Mouse (Mus musculus) limb, embryonic 14.5 days (tissue): ENCODE results near the gene Bod1l. TPM values are rescaled to one million over a fixed set of nuclear protein-coding genes. Genes with fewer than 3 reads are reported as not detected.
A peak's percentile ranks its signal among the peaks of the same experiment; 100 is the strongest.

ENCODE experiments used
- ATAC-seq: fragments of 200-750 bp; cut with Nextera tagmentation; 2 replicates; pipeline ENCODE4 v1.8.0; 2017; ENCODE audit warnings: low read depth, moderate number of reproducible peaks, moderate TSS enrichment; ENCODE audit not compliant: low FRiP score
- DNase-seq: peaks from one replicate; pipeline ENCODE4 v3.0.0-alpha.2; 2015; ENCODE audit warnings: low spot score
- H3K27ac ChIP-seq: fragments of 300-500 bp; sonication (generic); replicated peaks from 2 replicates; pipeline ENCODE4 v1.5.1; 2014; ENCODE audit warnings: low read depth, mild to moderate bottlenecking, low read length, moderate library complexity, mixed read lengths
- H3K27me3 ChIP-seq: fragments of 300-500 bp; sonication (generic); 2 replicates; pipeline ENCODE4 v1.6.1; 2014; ENCODE audit warnings: low read length, mixed read lengths; ENCODE audit not compliant: control insufficient read depth, insufficient read depth
- H3K36me3 ChIP-seq: fragments of 300-500 bp; sonication (generic); 2 replicates; pipeline ENCODE4 v1.6.1; 2014; ENCODE audit warnings: mild to moderate bottlenecking, low read length, moderate library complexity, mixed read lengths; ENCODE audit not compliant: control insufficient read depth, insufficient read depth
- H3K4me1 ChIP-seq: fragments of 300-500 bp; sonication (generic); 2 replicates; pipeline ENCODE4 v1.6.1; 2014; ENCODE audit warnings: antibody characterized with exemption, low read length, mixed read lengths; ENCODE audit not compliant: control insufficient read depth, insufficient read depth
- H3K4me2 ChIP-seq: fragments of 300-500 bp; sonication (generic); replicated peaks from 2 replicates; pipeline ENCODE4 v1.6.1; 2014; ENCODE audit warnings: low read depth, mild to moderate bottlenecking, low read length, moderate library complexity; ENCODE audit not compliant: severe bottlenecking
- H3K4me3 ChIP-seq: fragments of 300-500 bp; sonication (generic); replicated peaks from 2 replicates; pipeline ENCODE4 v1.5.1; 2014; ENCODE audit warnings: low read length
- H3K9ac ChIP-seq: fragments of 300-500 bp; sonication (generic); 2 replicates; pipeline ENCODE4 v1.6.1; 2014; ENCODE audit warnings: mild to moderate bottlenecking, low read depth, low read length, moderate library complexity; ENCODE audit not compliant: severe bottlenecking
- H3K9me3 ChIP-seq: fragments of 300-500 bp; sonication (generic); 2 replicates; pipeline ENCODE4 v1.6.1; 2016; ENCODE audit warnings: low read length; ENCODE audit not compliant: control insufficient read depth
- POLR2A ChIP-seq: fragments of 200-500 bp; IDR thresholded peaks from 2 replicates; pipeline ENCODE4 v1.8.0; 2012; ENCODE audit warnings: inconsistent platforms, mild to moderate bottlenecking, moderate library complexity, borderline replicate concordance; ENCODE audit not compliant: insufficient read depth, insufficient read length; ENCODE audit errors: extremely low read depth
- WGBS: fragments of 180-500 bp; shearing (Covaris S2); extraction: QIAGEN DNeasy Blood & Tissue Kit; methylation state at CpG from one replicate; pipeline ENCODE4 v1.1.7; 2014; 5-methylcytosine and 5-hydroxymethylcytosine counted together
- polyA plus RNA-seq, 2 experiments: library from polyadenylated mRNA; depleted of rRNA in 1 of 2; stranded (reverse) in 1 of 2; unstranded in 1 of 2; fragments of >200 nt; fragmentation: Nextera tagmentation in 1 of 2; extraction: Ambion mirVana in 1 of 2; gene quantifications; 2 replicates each; pipeline versions ENCODE4 v1.2.1 to v1.2.3; 2012 to 2014

Bod1l gene
- polyA plus RNA-seq, 2 experiments, result 11.8 to 23.9 TPM

DNA sequence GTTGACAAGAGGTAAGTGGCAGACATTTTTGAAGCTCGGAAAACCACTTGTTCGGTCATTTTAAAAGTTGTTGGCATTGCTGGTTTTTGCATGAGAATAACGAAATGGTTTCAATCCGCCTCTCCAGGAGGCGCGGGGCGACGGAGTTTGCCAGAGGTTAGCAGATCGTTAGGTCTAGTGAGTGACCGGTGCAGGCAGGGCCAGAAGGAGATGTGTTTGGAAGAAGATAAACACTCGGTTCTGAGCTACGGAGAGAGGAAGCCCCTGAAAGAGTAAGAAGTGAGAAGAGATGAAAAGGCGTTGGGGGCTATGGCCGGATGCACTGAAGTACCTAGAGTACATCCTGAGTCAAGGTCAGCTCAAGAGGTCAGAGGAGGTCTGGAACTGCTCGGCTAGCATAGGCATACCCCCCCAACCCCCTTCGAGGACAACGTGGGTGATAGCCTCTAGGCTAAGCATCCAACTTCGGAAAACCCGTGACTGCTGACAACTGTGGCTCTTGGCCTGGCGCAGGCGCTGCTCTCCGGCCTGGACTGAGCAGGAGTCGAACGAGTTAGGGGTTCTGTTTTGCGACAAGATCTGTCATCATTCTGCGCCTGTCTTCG is 77.6 kb downstream of the Bod1l start:
- WGBS, result 6% methylated on average over 27 of the region's 27 CpGs
- H3K27me3 ChIP-seq, result peaks cover 74% of the 10 kb centered on the region
- TF ChIP-seq POLR2A, result no peak
- H3K27ac ChIP-seq, result no peak overlapping the region
- DNase-seq (no peak), ATAC-seq (no peak)
- peaks cover 19% of the 10 kb centered on the region for H3K4me1 ChIP-seq
- H3K9ac ChIP-seq, result no peak overlapping the region
- no peaks in the 10 kb centered on the region for H3K9me3 ChIP-seq
- H3K36me3 ChIP-seq, result 0 out of 2 replicates have a peak, but pooled peaks cover under 1% of the 10 kb centered on the region
- no peak overlapping the region for H3K4me3 ChIP-seq
- H3K4me2 ChIP-seq, result no peak overlapping the region

- Histone ChIP-seq H3K9ac (no peak overlapping the region), H3K4me2 (no peak overlapping the region; the same call in 1 of the 2 replicates), H3K27me3 (peaks cover 77% of the 10 kb centered on the region), H3K9me3 (no peaks in the 10 kb centered on the region), H3K4me1 (peaks cover 21% of the 10 kb centered on the region), H3K27ac (no peak overlapping the region), H3K36me3 (0 out of 2 replicates have a peak, but pooled peaks cover 2% of the 10 kb centered on the region), H3K4me3 (0 out of 2 replicates have a peak overlapping the region, but pooled peaks have one; percentile 7)
- 4% methylated on average over 14 of the region's 14 CpGs for WGBS
- TF ChIP-seq POLR2A, result no peak
- ATAC-seq (no peak), DNase-seq (no peak)
Observed at GRCm38 (mm10) chr5:41765626-41766405, 78.3 kb downstream of the Bod1l start.

GRCm38 (mm10) chr5:41763731-41764721 is 80.1 kb downstream of the Bod1l start, which contains the start of gene Nkx3-2:
TSS of gene Nkx3-2 (minus strand) at chr5:41764501.
- peak; percentile 67 for DNase-seq
- peaks cover 21% of the 10 kb centered on the region for H3K4me1 ChIP-seq
- under 1% methylated on average over 43 of the region's 79 CpGs for WGBS
- peaks cover 91% of the 10 kb centered on the region for H3K27me3 ChIP-seq
- H3K9ac ChIP-seq, result peak within 1 kb of the TSS; percentile 70
- H3K4me2 ChIP-seq, result peak within 1 kb of the TSS; percentile 71
- peak; percentile 65 for ATAC-seq
- peak within 1 kb of the TSS; percentile 63; the same call in 1 of the 2 replicates for H3K27ac ChIP-seq
- no peak for TF ChIP-seq POLR2A
- H3K4me3 ChIP-seq, result peak within 1 kb of the TSS; percentile 52
- no peaks in the 10 kb centered on the region for H3K9me3 ChIP-seq
- H3K36me3 ChIP-seq, result 0 out of 2 replicates have a peak, but pooled peaks cover 2% of the 10 kb centered on the region

DNA sequence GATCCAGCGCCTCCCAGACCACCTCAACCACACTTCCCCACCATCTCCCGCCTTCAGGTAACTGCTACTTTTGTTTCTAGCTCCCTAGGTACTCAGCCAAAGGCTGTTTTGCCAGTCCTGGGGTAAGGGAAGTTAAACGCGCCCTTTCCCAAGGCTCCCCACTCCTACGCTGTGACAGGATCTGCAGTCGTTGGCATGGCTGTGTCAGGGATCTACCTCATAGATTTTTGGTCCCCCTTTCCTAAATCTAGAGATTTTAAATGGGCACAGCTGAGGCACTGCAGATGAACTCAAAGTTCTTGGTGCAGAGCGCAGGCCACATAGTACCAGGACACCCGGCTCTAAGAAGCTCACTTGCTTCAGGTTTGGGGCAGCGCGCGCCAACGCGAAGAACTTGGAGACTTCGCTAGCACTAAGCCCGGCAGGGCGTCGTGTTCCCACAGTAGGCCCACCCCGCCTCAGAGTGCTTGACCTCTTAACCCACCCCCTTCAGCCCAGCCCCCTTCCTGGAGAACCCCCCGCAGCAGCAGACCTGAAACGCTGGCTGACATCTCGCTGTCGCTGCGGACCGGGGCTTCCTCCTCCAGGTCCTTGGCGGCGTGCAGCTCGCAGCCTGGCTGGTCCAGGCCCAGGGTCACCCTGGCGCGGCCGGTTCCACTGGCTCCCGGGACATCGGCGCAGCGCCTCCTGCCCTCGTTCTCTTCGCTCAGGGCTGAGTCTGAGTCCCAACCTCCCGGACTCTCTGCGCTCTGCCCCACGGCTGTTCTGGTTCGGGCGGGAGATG is 81.0 kb downstream of the Bod1l start:
- Histone ChIP-seq H3K27ac (peak overlapping the region; percentile 63; the same call in 1 of the 2 replicates), H3K4me2 (peak overlapping the region; percentile 71), H3K9me3 (no peaks in the 10 kb centered on the region), H3K4me1 (peaks cover 21% of the 10 kb centered on the region), H3K36me3 (0 out of 2 replicates have a peak, but pooled peaks cover 2% of the 10 kb centered on the region), H3K27me3 (peaks cover 93% of the 10 kb centered on the region), H3K9ac (peak overlapping the region; percentile 70), H3K4me3 (peak overlapping the region; percentile 52)
- DNase-seq, result no peak
- no peak for ATAC-seq
- no peak for TF ChIP-seq POLR2A
- WGBS, result 2% methylated on average over 40 of the region's 41 CpGs
